Mouse (Mus musculus) brown adipose tissue, adult 24 weeks (tissue): ENCODE data around the gene Arhgap10. TPM values are rescaled to one million over a fixed set of nuclear protein-coding genes. Genes with fewer than 3 reads are reported as not detected.

Experiments used
- H3K27ac ChIP-seq: fragments of 200-500 bp; replicated peaks from 2 replicates; pipeline ENCODE4 v1.5.1; 2012; ENCODE audit warnings: low read depth, mild to moderate bottlenecking, low read length
- H3K4me1 ChIP-seq: fragments of 200-500 bp; 2 replicates; pipeline ENCODE4 v1.6.1; 2012; ENCODE audit warnings: low read length, mixed read lengths; ENCODE audit not compliant: control insufficient read depth, insufficient read depth, insufficient read length
- H3K4me3 ChIP-seq: fragments of 200-500 bp; 2 replicates; pipeline ENCODE4 v1.5.1; 2012; ENCODE audit warnings: low read depth, mild to moderate bottlenecking, low read length, moderate library complexity; ENCODE audit not compliant: insufficient read depth
- polyA plus RNA-seq: library from polyadenylated mRNA; stranded (reverse); fragments of >200 nt; gene quantifications from 2 replicates; pipeline ENCODE4 v1.2.4, GENCODE M21; 2012; ENCODE audit not compliant: missing spikeins, insufficient read depth, insufficient read length

The Arhgap10 gene
- polyA plus RNA-seq, 1 experiment: 9.1 TPM

DNA sequence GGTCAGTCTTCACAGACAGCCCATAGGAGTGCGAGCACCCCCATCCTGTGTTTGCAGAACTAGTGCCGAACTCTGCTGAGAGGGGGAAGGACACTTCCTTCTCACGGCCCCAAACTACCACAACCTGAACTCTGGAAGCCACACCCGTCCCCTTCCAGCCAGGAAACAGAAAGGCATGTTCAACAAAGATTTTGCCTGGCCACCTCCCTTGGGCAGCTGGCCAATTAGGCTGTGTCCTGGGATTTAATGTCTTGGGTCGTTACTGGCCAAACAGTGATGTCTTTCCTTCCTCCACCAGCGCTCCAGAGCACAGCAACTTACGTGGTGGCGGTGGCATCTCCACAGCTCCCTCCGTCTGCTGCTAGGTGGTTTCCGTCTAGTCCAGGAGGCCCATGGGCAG, 240.9 kb downstream of the Arhgap10 start:
- Histone ChIP-seq H3K4me3 (peak overlapping the region; percentile 45), H3K4me1 (peaks cover 10% of the 10 kb centered on the region; the same call in 1 of the 2 replicates), H3K27ac (peak overlapping the region; percentile 51; the same call in 1 of the 2 replicates)

- Histone ChIP-seq H3K27ac (no peak overlapping the region), H3K4me3 (no peak overlapping the region), H3K4me1 (peaks cover 10% of the 10 kb centered on the region; the same call in 1 of the 2 replicates)
Measured at GRCm38 (mm10) chr8:77275571-77275970, 242.2 kb downstream of the Arhgap10 start.

DNA sequence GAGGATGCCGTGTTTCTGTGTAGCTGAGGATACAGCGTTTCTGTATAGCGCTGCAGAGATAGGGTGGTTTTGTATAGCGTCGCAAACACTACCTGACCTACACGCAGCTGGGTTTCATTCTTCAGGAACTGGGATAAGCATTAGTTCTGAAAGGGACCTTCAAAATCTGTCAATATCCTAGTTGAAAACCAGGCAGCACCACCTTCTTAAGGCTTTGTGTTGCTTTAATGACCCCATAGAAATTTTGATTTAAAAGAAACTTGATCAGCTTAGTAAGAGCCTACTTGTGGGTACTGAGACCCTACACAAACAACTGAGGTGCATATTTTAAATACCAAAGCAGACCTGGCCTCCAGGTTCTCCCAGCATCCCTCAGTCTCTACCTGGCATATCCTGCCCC, 245.6 kb downstream of the Arhgap10 start:
- Histone ChIP-seq H3K4me1 (peaks cover 20% of the 10 kb centered on the region; the same call in 1 of the 2 replicates), H3K27ac (no peak overlapping the region), H3K4me3 (no peak overlapping the region)

DNA sequence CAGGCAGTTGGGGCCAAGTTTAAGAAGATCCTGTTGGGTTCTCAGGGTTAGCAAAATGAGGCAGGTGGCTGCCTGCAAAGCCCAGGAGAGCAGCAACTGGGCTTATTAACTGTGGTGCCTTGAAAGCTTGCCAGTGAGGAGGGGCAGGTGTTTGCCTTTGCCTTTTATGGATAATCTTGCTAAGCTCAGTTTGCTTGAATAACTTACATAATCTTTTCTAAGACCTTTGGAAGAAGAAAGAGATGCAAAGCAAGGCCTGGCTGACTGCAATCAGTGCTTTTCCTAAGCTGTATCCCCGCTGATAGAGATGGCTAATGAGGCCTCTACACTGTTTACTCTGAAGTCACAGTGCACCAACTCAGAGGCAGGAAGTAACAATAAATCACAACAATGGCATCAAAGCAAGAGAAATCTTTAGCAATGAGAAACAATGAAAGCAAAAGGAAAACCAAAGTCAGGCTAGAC, 249.8 kb downstream of the Arhgap10 start:
- no peak overlapping the region for H3K4me3 ChIP-seq
- peaks cover 17% of the 10 kb centered on the region; the same call in 1 of the 2 replicates for H3K4me1 ChIP-seq
- H3K27ac ChIP-seq: peak overlapping the region; percentile 70

GRCm38 (mm10) chr8:77262216-77263009, 255.3 kb downstream of the Arhgap10 start:
- Histone ChIP-seq H3K27ac (no peak overlapping the region), H3K4me3 (no peak overlapping the region), H3K4me1 (peaks cover 7% of the 10 kb centered on the region; the same call in 1 of the 2 replicates)

GRCm38 (mm10) chr8:77261215-77261614, 256.5 kb downstream of the Arhgap10 start:
- no peak overlapping the region for H3K4me3 ChIP-seq
- H3K27ac ChIP-seq: no peak overlapping the region
- H3K4me1 ChIP-seq: peaks cover 2% of the 10 kb centered on the region; the same call in 1 of the 2 replicates

DNA sequence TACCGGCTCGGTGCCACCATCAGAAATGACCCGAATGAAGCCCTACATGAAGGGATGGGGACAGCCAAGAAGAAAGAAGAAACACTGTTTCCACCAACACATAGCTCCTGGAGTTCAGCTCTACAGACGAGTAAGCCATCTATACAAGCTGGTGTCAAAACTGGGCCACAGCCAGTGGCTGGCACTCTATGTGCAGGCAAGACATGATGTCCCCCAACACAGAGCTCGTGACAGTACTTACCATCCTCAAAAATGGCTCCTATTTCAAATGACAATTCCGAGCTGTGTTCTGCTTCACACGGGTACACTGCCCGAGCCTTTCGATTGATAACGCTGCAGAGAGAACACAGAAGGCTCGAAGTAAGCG, 260.7 kb downstream of the Arhgap10 start:
- no peaks in the 10 kb centered on the region; the same call in 1 of the 2 replicates for H3K4me1 ChIP-seq
- H3K27ac ChIP-seq: no peak overlapping the region

GRCm38 (mm10) chr8:77256450-77257084, 261.2 kb downstream of the Arhgap10 start:
- Histone ChIP-seq H3K4me3 (no peak overlapping the region), H3K4me1 (no peaks in the 10 kb centered on the region; the same call in 1 of the 2 replicates)

More for the DNA sequence above, 260.7 kb downstream of the Arhgap10 start:
- H3K4me3 ChIP-seq: no peak overlapping the region

DNA sequence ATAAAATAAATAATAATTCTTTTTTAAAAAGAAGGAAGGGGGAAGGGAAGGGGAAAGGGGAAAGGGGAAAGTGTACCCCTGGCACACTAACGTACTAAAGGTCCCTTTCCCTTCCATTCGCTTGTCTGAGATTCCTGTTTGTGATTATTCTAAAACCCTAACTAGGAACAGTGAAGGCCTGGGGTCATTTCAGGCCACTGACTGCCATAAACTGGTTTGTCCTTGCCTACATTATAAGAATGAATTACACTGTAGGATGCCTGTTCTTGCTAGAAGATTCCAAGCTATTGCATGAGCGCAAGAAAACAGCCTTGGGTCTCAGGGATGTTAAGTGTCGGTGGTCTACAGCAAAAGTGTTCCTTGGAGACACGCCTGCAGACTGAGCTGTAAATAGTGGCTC, 263.3 kb downstream of the Arhgap10 start:
- Histone ChIP-seq H3K4me1 (no peaks in the 10 kb centered on the region; the same call in 1 of the 2 replicates), H3K27ac (no peak overlapping the region)

More at GRCm38 (mm10) chr8:77256450-77257084, 261.2 kb downstream of the Arhgap10 start:
- no peak overlapping the region for H3K27ac ChIP-seq

GRCm38 (mm10) chr8:77251134-77251533, 266.6 kb downstream of the Arhgap10 start:
- Histone ChIP-seq H3K27ac (no peak overlapping the region), H3K4me3 (no peak overlapping the region), H3K4me1 (no peaks in the 10 kb centered on the region; the same call in 1 of the 2 replicates)

More for the DNA sequence above, 263.3 kb downstream of the Arhgap10 start:
- no peak overlapping the region for H3K4me3 ChIP-seq

- Histone ChIP-seq H3K27ac (no peak overlapping the region), H3K4me1 (no peaks in the 10 kb centered on the region; the same call in 1 of the 2 replicates), H3K4me3 (no peak overlapping the region)
Measured at GRCm38 (mm10) chr8:77250094-77250493, 267.7 kb downstream of the Arhgap10 start.

DNA sequence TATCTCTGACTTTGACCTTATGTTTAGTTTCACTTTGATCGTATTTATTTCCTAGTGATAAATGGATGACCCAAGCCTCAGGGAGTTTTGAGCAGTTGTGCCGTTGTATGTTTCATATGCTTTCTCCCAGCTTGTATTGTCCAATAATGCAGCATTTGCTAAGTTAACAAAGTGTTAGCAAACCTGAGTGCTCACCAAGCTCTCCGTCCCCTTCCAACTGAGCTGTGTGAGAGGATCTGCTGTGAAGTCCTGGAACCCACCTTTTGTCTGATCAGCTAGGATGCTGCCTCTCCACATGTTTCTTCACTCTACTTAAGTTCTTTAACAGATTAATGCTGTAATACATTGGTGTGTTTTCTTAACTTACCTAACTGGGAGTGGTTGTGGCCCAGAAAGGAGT, 276.4 kb downstream of the Arhgap10 start:
- Histone ChIP-seq H3K4me1 (no peaks in the 10 kb centered on the region), H3K27ac (no peak overlapping the region)

DNA sequence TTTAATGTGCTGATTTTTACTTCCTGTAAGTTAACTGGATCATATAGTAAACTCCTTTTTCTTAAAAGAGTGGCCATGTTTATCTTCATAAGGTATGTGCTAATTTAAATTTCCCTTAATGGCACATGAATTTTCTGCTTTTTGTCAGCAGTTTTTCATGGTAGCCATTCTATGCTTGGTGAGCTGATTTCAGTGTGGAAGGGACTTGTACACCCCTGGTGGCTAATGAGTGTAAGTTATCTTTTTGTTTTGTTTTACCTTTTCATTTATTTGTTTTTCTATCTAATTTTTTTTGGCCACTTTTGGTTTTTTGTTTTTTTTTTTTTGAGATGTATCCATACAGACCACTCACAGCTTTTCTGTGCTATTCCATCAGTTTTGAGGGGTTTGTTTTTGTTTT, 278.3 kb downstream of the Arhgap10 start:
- H3K27ac ChIP-seq: no peak overlapping the region

More for the DNA sequence above, 276.4 kb downstream of the Arhgap10 start:
- H3K4me3 ChIP-seq: no peak overlapping the region

DNA sequence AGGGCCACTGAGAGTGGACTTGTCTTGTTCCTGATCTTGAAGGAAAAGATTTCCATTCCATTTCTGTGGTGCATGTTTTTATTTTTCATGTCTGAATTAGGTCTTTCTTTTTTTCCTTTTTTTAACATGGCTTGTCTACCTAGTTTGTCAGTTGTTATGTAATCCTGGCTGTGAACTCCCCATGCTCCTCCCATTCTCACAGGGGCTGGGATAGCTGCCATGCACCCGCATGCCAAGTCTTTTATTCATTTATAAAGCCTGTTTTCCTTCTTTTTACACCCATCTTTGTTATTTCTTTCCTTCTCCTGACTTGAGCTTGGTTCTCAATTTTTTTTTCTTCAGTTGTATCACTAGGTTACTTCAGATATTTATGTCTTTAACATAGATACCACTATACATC, 281.1 kb downstream of the Arhgap10 start:
- no peak overlapping the region for H3K4me3 ChIP-seq

More for the DNA sequence above, 278.3 kb downstream of the Arhgap10 start:
- Histone ChIP-seq H3K4me3 (no peak overlapping the region), H3K4me1 (no peaks in the 10 kb centered on the region)

GRCm38 (mm10) chr8:77232411-77232810, 285.3 kb downstream of the Arhgap10 start:
- no peak overlapping the region for H3K4me3 ChIP-seq
- 0 out of 2 replicates have a peak, but pooled peaks cover 2% of the 10 kb centered on the region for H3K4me1 ChIP-seq
- H3K27ac ChIP-seq: no peak overlapping the region

More for the DNA sequence above, 281.1 kb downstream of the Arhgap10 start:
- H3K27ac ChIP-seq: no peak overlapping the region
- no peaks in the 10 kb centered on the region for H3K4me1 ChIP-seq
